Mouse (Mus musculus) lung, adult 18-20 months (tissue): ENCODE measurements around the gene Fam219b.

ENCODE experiments used
- DNase-seq, 2 experiments: peaks; one replicate each; pipeline ENCODE4 v3.0.0; 2022; ENCODE audit warnings: mixed read lengths in 2 of 2

Fam219b gene

DNA sequence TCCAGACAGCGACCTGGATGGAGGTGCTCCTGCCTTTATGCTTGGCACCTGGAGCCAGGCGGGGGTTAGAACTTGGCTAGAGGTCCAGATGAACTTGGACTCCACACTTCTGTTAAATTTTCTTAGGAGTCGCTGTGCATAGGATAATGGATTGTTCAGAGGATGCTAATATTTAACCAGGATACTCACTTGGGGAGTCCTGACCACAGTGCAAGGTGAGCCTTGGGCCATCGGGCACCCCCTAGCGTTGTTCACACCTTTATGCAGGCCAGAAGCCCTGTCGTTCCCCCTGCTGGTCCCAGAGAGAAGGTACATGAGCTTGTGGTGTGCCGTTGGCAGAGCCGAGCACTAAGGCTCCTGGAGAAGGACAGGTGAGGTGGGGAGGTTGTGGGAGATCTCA lies 29.5 kb downstream of the Fam219b start:
- DNase-seq: no peak

DNA sequence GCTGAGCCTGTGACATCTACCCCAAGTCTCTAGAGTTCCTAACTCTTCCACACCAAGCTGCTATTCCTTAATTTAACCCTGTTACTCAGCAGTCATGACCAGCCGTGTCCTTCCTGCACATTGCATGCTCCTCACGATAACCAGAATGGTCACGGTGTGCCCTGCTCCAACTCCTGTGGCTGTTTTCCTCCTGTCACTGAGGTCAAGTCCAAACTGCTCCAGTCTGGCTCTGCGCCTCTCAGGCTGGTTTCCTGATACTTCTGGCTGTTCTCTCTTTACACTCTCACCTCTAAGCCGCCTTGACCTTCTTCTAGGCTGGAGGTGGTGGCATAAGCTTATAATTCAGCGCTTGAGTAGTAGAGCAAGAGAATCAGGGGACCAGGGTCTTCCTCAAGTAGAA lies 31.2 kb downstream of the Fam219b start:
- DNase-seq: no peak

DNA sequence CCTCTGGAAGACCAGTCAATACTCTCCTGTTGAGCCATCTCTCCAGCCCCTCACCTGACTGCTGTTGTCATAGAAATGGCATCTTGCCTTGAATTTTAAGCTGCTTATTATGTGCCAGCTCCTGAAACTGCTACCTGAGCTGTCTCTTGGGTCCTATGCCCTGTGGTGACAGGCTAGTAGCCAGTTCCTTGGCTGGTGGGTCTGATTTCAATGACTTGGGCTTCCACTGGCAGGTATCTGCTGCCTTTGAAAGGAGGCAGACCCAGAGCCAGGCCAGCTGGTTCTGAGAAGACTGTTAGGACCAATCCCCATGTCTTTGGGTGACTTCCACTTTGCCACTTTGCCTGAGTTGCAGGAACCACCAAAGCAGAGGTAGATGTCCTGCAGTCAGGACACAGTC lies 37.1 kb downstream of the Fam219b start:
- no peak for DNase-seq

DNA sequence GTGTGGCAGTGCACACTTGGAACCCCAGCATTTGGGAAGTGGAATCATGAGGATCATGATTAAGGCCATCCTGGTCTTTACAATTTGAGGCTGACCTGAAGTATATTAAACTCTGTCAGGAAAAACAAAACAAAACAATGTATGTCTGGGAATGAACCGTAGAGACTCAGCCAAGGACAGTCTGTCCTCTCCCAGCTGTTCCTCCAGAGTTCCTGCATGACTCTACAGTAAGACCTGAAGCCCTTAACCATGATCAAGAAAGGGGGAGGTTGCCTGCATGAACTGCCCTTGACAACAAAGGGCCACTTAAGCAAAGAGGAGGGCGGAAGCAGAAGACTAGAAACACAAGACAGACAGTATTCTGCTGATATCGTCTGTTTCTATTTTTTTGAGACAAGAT lies 38.2 kb downstream of the Fam219b start:
- no peak for DNase-seq

DNA sequence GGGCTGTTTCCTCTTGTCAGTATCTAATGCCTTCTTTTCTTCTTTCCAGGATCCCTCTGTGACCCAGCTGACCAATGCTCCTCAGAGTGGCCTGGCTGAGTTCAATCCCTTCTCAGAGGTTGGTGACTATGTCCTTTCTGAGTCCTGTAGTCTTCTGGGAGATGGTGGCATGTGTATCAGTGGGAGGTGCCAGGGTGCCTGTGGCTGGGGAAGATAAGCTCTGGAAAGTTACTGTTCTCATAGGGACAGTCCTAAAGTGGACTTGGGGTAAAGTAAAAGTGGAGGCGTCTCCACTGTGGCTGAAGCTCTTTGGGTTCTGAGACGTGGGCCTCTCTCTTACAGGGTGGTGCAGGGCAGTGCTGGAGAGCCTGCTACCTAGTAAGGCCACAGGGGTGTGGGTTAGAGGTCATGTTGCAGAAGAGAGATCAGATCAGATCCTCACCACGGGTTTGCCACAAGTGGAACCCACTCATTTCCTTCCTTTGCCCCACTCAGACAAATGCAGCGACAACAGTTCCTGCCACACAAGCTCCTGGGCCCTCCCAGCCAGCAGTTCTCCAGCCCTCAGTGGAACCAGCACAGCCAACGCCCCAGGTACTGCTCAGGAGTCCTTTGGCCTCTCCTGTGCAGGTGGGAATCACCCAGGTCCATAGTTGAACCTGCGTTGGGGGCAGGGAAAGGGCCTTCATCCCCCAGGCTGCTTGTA lies 40.0 kb downstream of the Fam219b start:
- DNase-seq: peak; percentile 25 to 36

DNA sequence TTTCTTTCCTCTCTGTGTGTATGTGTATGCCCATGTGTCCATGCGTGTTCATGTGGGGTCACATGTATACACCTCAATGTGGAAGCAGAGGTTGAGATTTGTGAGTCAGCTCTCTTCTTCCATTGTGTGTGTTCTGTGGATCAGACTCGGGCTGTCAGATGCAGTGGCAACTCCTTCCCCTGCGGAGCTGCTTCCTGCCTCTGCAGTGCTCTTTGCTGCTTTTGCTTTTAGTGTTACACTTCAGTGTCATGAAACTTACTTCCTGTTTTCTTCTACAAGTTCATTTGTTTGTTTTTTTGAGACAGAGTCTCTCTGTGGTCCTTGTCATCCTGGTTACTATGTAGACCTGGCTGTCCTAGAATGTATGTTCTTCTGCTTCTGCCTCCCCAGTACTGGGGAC lies 47.7 kb downstream of the Fam219b start:
- no peak for DNase-seq

DNA sequence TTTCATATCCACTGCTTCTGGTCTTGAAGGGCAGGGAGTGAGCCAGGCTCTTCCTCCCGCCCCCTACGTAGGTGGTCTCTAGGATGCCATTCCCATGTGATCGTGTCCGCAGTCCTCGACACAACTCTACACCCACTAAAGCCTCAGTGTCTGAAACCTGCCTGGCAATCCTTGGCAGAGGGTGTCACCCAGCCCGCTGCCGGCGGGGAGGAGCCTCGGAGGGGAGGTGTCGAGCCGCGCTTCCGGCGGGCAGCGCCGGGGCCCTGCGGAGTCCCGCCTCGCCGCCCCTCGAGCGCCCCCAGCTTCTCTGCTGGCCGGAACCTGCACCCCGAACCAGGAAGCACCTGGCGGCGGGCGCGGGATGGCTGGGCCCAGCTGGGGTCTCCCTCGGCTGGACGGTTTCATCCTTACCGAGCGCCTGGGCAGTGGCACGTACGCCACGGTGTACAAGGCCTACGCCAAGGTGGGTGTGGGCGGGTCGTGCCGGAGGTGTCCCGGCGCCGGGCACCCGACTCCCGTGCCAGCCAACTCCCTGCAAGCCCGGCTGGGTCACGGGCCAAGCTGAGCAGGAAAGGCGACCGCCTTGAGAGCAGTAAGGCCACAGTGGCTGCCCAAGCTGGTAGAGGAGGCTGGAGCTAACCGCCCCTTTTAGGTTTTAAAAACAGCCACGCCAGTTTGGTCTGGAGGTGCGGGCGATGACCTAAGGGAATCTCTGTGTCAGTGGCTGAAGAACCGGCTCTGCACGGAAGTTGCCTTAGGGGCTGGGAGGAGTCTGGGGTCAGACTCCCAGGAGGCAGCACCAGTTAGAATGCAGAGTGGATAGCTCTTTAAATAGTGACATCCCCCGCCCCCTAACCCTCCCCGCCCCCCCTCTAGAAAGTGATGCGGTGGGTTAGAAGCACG lies 52.1 kb downstream of the Fam219b start, which contains the start of gene Ulk3:
Gene Ulk3, plus strand, starts transcription at position 229 of the 903 bp plus-strand sequence.
- peak; percentile 87 to 90 for DNase-seq

DNA sequence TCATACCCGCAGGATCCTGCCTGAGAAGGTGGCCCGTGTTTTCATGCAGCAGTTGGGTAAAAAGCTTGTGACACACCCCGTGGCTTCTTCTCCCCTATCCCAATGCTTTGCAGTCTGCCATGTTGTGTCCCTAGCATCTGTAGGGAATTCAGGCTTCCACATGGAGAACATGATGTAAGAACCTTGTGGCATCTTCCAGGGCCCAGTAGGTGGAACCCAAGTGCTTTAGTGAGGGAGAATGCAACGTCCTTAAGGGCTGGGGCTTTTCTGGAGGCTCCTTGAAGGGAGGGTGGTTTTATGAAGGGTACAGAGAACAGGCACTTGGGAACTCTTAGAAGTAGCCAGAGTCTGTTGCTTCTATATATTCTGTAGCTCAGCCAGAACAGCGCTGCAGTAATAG lies 53.4 kb downstream of the Fam219b start:
- no peak for DNase-seq
